Mouse (Mus musculus): ENCODE results near the gene Gm21954. TPM values are rescaled to one million over a fixed set of nuclear protein-coding genes. Genes with fewer than 3 reads are reported as not detected.

The Gm21954 gene
- polyA plus RNA-seq, 1 experiment from 2014 or later = not detected

GRCm38 (mm10) chr3:55443725-55444124 lies 28.3 kb downstream of the Gm21954 start:
- H3K4me2 ChIP-seq (ENCODE audit: low read depth, low read length) = no peak overlapping the region
- no peak for DNase-seq
- H3K9me3 ChIP-seq (ENCODE audit: low read length) = no peaks in the 10 kb centered on the region
- H3K27me3 ChIP-seq (ENCODE audit: insufficient read depth, low read length) = no peaks in the 10 kb centered on the region
- no peak for TF ChIP-seq CTCF (IDR thresholded peaks at IDR 0.05; ENCODE audit: low read depth)
- no peak for TF ChIP-seq EP300 (IDR thresholded peaks at IDR 0.05; ENCODE audit: low read depth)
- ATAC-seq = no peak
- no peaks in the 10 kb centered on the region for H3K36me3 ChIP-seq (replicated peaks; ENCODE audit: insufficient read depth, low read length)
- no peak overlapping the region for H3K4me3 ChIP-seq (ENCODE audit: low read depth, low read length)
- H3K4me1 ChIP-seq (ENCODE audit: insufficient read depth) = no peaks in the 10 kb centered on the region
- no peak overlapping the region for H3K9ac ChIP-seq (replicated peaks)
- no peak overlapping the region for H3K27ac ChIP-seq (ENCODE audit: low read depth)
- WGBS (ENCODE audit: insufficient replicate concordance) = 67% methylated on average over 2 of the region's 2 CpGs

- ATAC-seq (no peak), DNase-seq (no peak)
- Histone ChIP-seq H3K27me3 (ENCODE audit: insufficient read depth, low read length) (no peaks in the 10 kb centered on the region), H3K4me1 (ENCODE audit: insufficient read depth) (no peaks in the 10 kb centered on the region), H3K9me3 (ENCODE audit: low read length) (no peaks in the 10 kb centered on the region), H3K27ac (ENCODE audit: low read depth) (no peak overlapping the region), H3K9ac (replicated peaks) (no peak overlapping the region), H3K4me3 (ENCODE audit: low read depth, low read length) (no peak overlapping the region), H3K36me3 (replicated peaks; ENCODE audit: insufficient read depth, low read length) (no peaks in the 10 kb centered on the region), H3K4me2 (ENCODE audit: low read depth, low read length) (no peak overlapping the region)
- WGBS (ENCODE audit: insufficient replicate concordance) = 72% methylated on average over 8 of the region's 8 CpGs
- TF ChIP-seq EP300 (IDR thresholded peaks at IDR 0.05; ENCODE audit: low read depth) = no peak
Measured at GRCm38 (mm10) chr3:55443271-55443670, 28.7 kb downstream of the Gm21954 start.

- no peak overlapping the region for H3K4me2 ChIP-seq (ENCODE audit: low read depth, low read length)
- no peak for DNase-seq
- TF ChIP-seq CTCF (IDR thresholded peaks at IDR 0.05; ENCODE audit: low read depth) (no peak), EP300 (IDR thresholded peaks at IDR 0.05; ENCODE audit: low read depth) (no peak)
- H3K27ac ChIP-seq (ENCODE audit: low read depth) = no peak overlapping the region
- no peaks in the 10 kb centered on the region for H3K27me3 ChIP-seq (ENCODE audit: insufficient read depth, low read length)
- H3K4me1 ChIP-seq (ENCODE audit: insufficient read depth) = no peaks in the 10 kb centered on the region
- no peak overlapping the region for H3K9ac ChIP-seq (replicated peaks)
- no peak for ATAC-seq
- H3K36me3 ChIP-seq (replicated peaks; ENCODE audit: insufficient read depth, low read length) = no peaks in the 10 kb centered on the region
- 64% methylated on average over 11 of the region's 11 CpGs for WGBS (ENCODE audit: insufficient replicate concordance)
- H3K4me3 ChIP-seq (ENCODE audit: low read depth, low read length) = no peak overlapping the region
- no peaks in the 10 kb centered on the region for H3K9me3 ChIP-seq (ENCODE audit: low read length)
Measured at GRCm38 (mm10) chr3:55442012-55442645, 29.9 kb downstream of the Gm21954 start.

GRCm38 (mm10) chr3:55440342-55440741 lies 31.7 kb downstream of the Gm21954 start:
- Histone ChIP-seq H3K36me3 (replicated peaks; ENCODE audit: insufficient read depth, low read length) (no peaks in the 10 kb centered on the region), H3K9me3 (ENCODE audit: low read length) (no peaks in the 10 kb centered on the region), H3K27ac (ENCODE audit: low read depth) (no peak overlapping the region), H3K4me2 (ENCODE audit: low read depth, low read length) (no peak overlapping the region), H3K4me1 (ENCODE audit: insufficient read depth) (no peaks in the 10 kb centered on the region), H3K27me3 (ENCODE audit: insufficient read depth, low read length) (no peaks in the 10 kb centered on the region), H3K4me3 (ENCODE audit: low read depth, low read length) (no peak overlapping the region), H3K9ac (replicated peaks) (no peak overlapping the region)
- WGBS (ENCODE audit: insufficient replicate concordance) = 72% methylated on average over 8 of the region's 8 CpGs
- TF ChIP-seq CTCF (IDR thresholded peaks at IDR 0.05; ENCODE audit: low read depth) (no peak), EP300 (IDR thresholded peaks at IDR 0.05; ENCODE audit: low read depth) (no peak)
- ATAC-seq (no peak), DNase-seq (no peak)

GRCm38 (mm10) chr3:55438824-55439446 lies 33.1 kb downstream of the Gm21954 start:
- H3K4me2 ChIP-seq (ENCODE audit: low read depth, low read length) = no peak overlapping the region
- no peaks in the 10 kb centered on the region for H3K27me3 ChIP-seq (ENCODE audit: insufficient read depth, low read length)
- H3K4me1 ChIP-seq (ENCODE audit: insufficient read depth) = no peaks in the 10 kb centered on the region
- no peak overlapping the region for H3K4me3 ChIP-seq (ENCODE audit: low read depth, low read length)
- no peaks in the 10 kb centered on the region for H3K9me3 ChIP-seq (ENCODE audit: low read length)
- no peaks in the 10 kb centered on the region for H3K36me3 ChIP-seq (replicated peaks; ENCODE audit: insufficient read depth, low read length)
- DNase-seq = no peak
- WGBS (ENCODE audit: insufficient replicate concordance) = 47% methylated on average over 7 of the region's 7 CpGs
- no peak overlapping the region for H3K27ac ChIP-seq (ENCODE audit: low read depth)
- H3K9ac ChIP-seq (replicated peaks) = no peak overlapping the region
- no peak for ATAC-seq
- TF ChIP-seq CTCF (IDR thresholded peaks at IDR 0.05; ENCODE audit: low read depth) (no peak), EP300 (IDR thresholded peaks at IDR 0.05; ENCODE audit: low read depth) (no peak)

- no peak overlapping the region for H3K4me2 ChIP-seq (ENCODE audit: low read depth, low read length)
- H3K4me1 ChIP-seq (ENCODE audit: insufficient read depth) = no peaks in the 10 kb centered on the region
Measured at GRCm38 (mm10) chr3:55434276-55434675, 37.7 kb downstream of the Gm21954 start.

More at GRCm38 (mm10) chr3:55434276-55434675, 37.7 kb downstream of the Gm21954 start:
- Histone ChIP-seq H3K27me3 (ENCODE audit: insufficient read depth, low read length) (no peaks in the 10 kb centered on the region), H3K9ac (replicated peaks) (no peak overlapping the region), H3K27ac (ENCODE audit: low read depth) (no peak overlapping the region), H3K4me3 (ENCODE audit: low read depth, low read length) (no peak overlapping the region), H3K9me3 (ENCODE audit: low read length) (no peaks in the 10 kb centered on the region), H3K36me3 (replicated peaks; ENCODE audit: insufficient read depth, low read length) (no peaks in the 10 kb centered on the region)
- WGBS (ENCODE audit: insufficient replicate concordance) = 74% methylated on average over 1 of the region's 1 CpGs
- TF ChIP-seq CTCF (IDR thresholded peaks at IDR 0.05; ENCODE audit: low read depth) (no peak), EP300 (IDR thresholded peaks at IDR 0.05; ENCODE audit: low read depth) (no peak)
- ATAC-seq (no peak), DNase-seq (no peak)
